Mouse (Mus musculus): ENCODE measurements around the gene Rab11fip2.

Gene Rab11fip2

GRCm38 (mm10) chr19:59943322-59943871 is at the start of gene Rab11fip2:
Gene Rab11fip2, minus strand, starts transcription at chr19:59943654.
- peak; percentile 91 for DNase-seq (ENCODE audit: low read depth, low spot score)

DNA sequence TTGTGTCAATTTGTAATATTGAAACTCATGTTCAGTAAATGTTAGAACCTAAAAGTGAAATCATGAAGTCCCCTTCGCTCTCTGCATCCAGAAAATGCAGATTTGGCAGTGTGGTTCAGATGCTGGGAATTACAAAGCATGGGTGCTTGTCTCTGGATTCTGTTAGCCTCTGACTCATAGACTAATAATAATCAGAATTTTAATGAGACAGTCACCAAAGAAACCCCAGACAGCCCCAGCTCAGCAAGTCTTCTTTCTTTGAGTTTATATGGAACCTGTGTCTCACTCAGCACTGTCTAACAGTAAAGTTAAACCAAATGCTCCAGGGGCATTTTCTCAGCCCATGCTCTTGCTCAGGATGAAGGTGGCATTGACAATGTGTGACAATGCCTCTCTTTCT is 38.1 kb upstream of the Rab11fip2 start:
- DNase-seq (ENCODE audit: low read depth, low spot score): no peak

GRCm38 (mm10) chr19:59954936-59955335 is 11.5 kb upstream of the Rab11fip2 start:
- DNase-seq (ENCODE audit: low read depth, low spot score): no peak

- no peak for DNase-seq (ENCODE audit: low read depth, low spot score)
These were observed 6.3 kb upstream of the Rab11fip2 start for GRCm38 (mm10) chr19:59949731-59950130.

- no peak for DNase-seq (ENCODE audit: low read depth, low spot score)
These were observed 635 bp downstream of the Rab11fip2 start for GRCm38 (mm10) chr19:59942716-59943321.

- DNase-seq (ENCODE audit: low read depth, low spot score): no peak
These were observed 3.7 kb downstream of the Rab11fip2 start for GRCm38 (mm10) chr19:59939711-59940110.

GRCm38 (mm10) chr19:59932085-59932484 is 11.4 kb downstream of the Rab11fip2 start:
- no peak for DNase-seq (ENCODE audit: low read depth, low spot score)

GRCm38 (mm10) chr19:59928672-59929071 is 14.8 kb downstream of the Rab11fip2 start:
- no peak for DNase-seq (ENCODE audit: low read depth, low spot score)

DNA sequence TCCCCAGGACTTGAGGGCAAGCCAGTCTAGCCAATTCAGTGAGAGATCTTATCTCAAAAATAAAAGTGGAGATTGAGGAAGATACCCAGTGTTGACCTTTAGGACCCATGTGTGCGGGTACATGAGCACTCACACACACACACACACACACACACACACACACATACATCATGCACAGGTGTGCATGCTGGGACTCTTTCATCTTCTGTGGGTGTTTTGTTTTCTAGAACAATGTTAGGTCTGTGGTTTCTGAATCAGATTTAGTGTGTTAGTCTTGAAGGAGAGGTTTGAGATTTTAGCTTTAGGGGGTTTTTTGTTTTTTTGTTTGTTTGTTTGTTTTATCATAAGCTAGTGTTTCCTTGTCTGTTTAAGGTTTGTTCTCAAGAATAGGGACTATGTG is 17.3 kb downstream of the Rab11fip2 start:
- peak; percentile 51 for DNase-seq (ENCODE audit: low read depth, low spot score)

GRCm38 (mm10) chr19:59920846-59921245 is 22.6 kb downstream of the Rab11fip2 start:
- DNase-seq (ENCODE audit: low read depth, low spot score): no peak

DNA sequence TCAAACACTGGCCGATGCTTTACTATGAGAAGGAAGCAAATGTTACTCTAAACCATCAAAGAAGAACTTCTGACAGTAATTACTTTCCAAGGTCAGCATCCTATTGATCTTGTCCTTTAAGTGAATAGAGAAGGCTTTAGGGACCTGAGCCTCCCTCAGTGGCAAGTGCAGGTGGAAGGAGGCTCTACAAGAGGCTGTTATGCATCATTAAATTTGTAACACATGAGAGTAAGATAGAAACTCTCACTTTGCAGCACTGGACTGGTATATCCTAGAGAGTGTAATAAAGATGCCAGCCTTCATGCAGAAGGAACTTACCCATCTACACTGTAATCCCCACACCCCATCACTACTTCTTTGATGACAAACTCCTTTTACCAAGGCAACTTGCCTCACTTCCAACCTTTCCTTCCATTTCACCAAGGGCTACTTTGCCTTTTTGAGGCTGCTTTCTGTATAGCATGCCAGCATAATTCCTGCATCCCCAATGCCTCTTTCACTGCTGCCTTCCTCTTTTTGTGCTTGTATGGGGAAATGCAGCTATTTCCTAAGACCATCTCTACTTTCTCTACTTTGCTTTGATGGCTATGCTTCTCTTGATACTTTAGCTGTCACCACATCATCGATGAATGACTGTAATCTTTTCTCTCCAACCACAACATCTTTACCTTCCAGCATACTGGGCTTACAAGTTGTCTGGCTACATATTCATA is 25.4 kb downstream of the Rab11fip2 start:
- DNase-seq (ENCODE audit: low read depth, low spot score): no peak

DNA sequence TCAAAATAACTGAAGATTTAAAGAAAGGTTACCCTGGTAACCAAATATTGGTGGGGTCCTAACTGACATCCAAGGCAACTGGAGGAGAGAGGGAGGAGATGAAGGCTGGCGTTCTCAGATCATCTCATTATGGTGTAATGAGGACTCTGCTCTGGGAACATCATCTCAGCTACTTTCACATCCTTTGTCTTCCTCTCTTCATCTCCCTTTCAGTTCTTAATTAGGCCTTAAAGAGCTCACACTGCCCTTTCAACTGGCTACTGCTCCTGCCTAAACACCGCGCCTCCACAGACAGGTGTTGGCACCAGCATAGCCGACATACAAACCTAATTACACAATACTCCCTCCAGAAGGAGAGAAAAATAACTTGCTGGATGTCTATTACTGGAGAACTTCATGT is 31.9 kb downstream of the Rab11fip2 start:
- DNase-seq (ENCODE audit: low read depth, low spot score): no peak

DNA sequence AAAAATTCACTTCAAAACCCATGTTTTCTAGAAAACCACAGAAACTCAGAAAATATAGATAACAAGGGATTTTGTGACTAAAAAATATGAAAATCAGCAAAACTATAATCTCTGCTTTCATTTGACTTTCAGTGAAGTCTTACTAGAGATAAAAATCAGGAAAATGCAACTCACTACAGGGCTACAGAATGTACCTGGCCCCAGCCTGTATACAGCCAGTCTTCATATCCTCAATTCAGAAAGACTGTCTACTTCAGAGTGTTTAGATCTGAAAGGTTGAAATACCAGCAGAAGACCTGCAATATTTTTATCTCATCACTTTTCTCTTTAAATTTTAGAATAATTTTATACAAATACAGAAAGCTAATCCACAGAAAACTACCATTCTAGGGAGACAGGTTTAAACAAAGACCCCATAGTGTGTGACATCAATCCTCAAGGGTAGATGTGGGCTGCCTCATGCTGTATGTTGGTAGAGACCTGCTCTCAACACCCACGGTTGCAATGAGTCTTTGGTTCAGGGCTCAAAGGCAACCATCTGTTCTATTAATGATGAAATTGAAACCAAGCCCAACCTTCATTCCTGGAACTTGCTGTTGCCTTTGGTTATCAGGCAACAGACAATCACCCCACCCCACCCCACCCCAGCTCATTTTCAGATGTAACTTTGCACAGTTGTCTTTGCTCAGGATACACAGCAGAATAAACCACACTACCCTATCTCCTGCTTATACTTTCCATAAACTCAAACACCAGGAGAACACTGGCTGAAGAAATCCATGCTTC is 38.0 kb downstream of the Rab11fip2 start:
- DNase-seq (ENCODE audit: low read depth, low spot score): no peak

- DNase-seq (ENCODE audit: low read depth, low spot score): no peak
These were observed 43.5 kb downstream of the Rab11fip2 start for GRCm38 (mm10) chr19:59899965-59900364.

DNA sequence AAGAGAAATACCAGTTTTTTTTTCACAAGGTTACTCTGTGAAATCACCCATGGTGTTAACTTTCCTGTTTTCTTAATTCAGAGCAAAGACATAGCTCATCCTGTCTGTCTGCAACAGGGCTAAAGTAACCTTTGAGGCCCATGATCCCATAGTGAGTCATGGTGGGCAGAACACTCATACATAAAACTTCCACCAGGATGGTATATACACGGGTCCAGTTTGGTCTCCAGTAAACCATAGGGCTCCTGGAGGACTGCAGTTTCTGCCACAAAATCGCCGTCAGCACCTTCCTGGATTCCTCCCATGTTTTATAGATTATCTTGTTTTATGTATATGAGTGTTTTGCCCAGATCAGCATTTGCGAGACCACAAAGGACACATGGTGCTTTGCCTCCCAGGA is 45.2 kb downstream of the Rab11fip2 start:
- no peak for DNase-seq (ENCODE audit: low read depth, low spot score)

DNA sequence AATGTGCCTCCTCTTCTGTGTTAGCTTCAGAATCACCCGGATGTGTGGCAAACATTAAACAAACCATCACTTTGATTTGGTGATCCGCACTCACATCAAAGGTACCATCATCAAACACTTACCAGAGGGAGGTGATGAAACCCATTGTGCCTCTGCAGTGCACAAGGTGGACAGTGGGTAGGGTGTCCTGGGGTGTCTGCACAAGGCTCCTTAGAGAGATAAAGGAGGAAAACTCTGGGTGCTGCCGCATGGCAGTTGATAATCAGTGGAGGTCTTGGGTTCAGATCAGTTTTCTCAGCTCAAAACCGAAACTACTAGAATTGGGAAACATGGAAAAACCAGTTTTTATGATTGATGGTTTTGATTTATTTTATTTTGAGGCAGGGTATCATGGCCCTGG is 54.1 kb downstream of the Rab11fip2 start:
- DNase-seq (ENCODE audit: low read depth, low spot score): no peak

GRCm38 (mm10) chr19:59888846-59889245 is 54.6 kb downstream of the Rab11fip2 start:
- DNase-seq (ENCODE audit: low read depth, low spot score): no peak

DNA sequence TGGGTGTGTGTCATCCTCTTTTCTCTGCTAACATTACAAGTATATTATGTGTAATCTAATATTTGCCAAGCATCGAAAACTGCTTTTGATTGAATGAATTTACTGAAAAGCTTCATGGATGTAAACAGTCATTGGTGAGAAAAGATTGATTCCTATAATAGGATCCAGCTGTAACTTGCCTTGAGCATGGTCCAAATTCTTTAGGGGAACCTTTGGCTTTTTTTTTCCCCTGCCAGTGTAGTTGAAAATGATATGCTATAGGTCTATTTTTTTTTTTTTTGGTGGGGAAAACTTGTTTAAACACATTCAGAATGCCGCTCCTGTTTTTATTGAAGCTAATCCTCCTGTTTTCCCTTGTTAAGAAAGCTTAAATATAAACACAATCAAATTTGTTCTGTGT is 55.6 kb downstream of the Rab11fip2 start:
- no peak for DNase-seq (ENCODE audit: low read depth, low spot score)

DNA sequence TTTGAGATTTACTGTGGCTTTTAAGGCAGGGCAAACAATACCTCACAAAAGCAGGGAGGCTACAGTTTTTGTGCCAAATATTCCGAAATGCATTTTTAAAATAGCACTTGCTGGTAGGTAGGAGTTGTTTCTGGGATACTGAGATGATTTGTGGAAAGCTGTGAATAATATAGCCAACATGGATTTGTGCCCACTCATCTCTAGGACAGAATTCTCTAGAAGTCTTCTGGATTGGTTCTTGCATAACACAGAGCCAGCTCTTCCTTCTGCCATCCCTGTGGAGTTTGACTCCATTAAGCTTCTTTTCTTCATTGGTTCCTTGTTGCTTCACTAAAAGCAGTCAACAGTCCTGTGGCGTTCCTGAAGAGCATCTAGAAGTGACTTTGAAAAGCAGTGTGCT is 58.2 kb downstream of the Rab11fip2 start:
- no peak for DNase-seq (ENCODE audit: low read depth, low spot score)

GRCm38 (mm10) chr19:59877238-59877637 is 66.2 kb downstream of the Rab11fip2 start:
- DNase-seq (ENCODE audit: low read depth, low spot score): no peak

DNA sequence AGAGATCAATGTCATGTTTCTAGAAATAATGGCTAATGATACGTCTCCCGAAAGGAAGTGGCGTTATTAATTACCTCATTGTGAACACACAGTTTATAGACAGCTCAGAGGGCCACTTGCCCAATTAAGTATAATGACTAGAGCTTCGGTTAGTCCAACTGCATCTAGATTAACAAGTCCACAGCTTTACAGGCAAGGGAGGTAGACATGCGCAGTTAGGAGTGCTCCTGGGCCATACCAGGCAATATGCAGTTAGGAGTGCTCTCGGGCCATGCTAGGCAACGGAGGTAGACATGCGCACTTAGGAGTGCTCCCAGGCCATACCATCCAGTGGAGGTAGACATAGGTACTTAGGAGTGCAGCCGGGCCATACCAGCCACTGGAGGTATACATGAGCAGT is 76.8 kb downstream of the Rab11fip2 start:
- no peak for DNase-seq (ENCODE audit: low read depth, low spot score)

GRCm38 (mm10) chr19:59862423-59862822 is 81.0 kb downstream of the Rab11fip2 start:
- no peak for DNase-seq (ENCODE audit: low read depth, low spot score)
